Mouse (Mus musculus) E14TG2a.4 (cell line): ENCODE data around the gene Tmf1.

Experiments used
- H3K27me3 ChIP-seq: 2 replicates; pipeline ENCODE4 v1.6.1; 2014; ENCODE audit warnings: low read length, control low read depth; ENCODE audit not compliant: insufficient read depth
- H3K36me3 ChIP-seq: 2 replicates; pipeline ENCODE4 v1.6.1; 2014; ENCODE audit warnings: low read length, control low read depth; ENCODE audit not compliant: insufficient read depth
- H3K4me1 ChIP-seq: replicated peaks from 2 replicates; pipeline ENCODE4 v1.6.1; 2014; ENCODE audit warnings: low read depth, low read length, control low read depth
- H3K4me3 ChIP-seq: replicated peaks from 2 replicates; pipeline ENCODE4 v1.5.1; 2014; ENCODE audit warnings: mild to moderate bottlenecking, low read length
- H3K9me3 ChIP-seq: 2 replicates; pipeline ENCODE4 v1.6.1; 2014; ENCODE audit warnings: low read length, control low read depth
- CTCF ChIP-seq: conservative IDR thresholded peaks from 2 replicates; pipeline ENCODE4 v1.5.1; 2014; ENCODE audit warnings: low read length
- NANOG ChIP-seq: IDR thresholded peaks from 2 replicates; pipeline ENCODE4 v1.6.1; 2014; ENCODE audit warnings: borderline replicate concordance, low read length, mixed read lengths
- POU5F1 ChIP-seq: IDR thresholded peaks from 2 replicates; pipeline ENCODE4 v1.6.1; 2014; ENCODE audit warnings: low read length, borderline replicate concordance

Tmf1 gene

GRCm38 (mm10) chr6:97131808-97132207 lies 47.1 kb downstream of the Tmf1 start:
- TF ChIP-seq POU5F1 (no peak), NANOG (no peak), CTCF (no peak)
- no peaks in the 10 kb centered on the region for H3K4me1 ChIP-seq
- H3K27me3 ChIP-seq: no peaks in the 10 kb centered on the region
- H3K9me3 ChIP-seq: no peaks in the 10 kb centered on the region
- no peak overlapping the region for H3K4me3 ChIP-seq
- 0 out of 2 replicates have a peak, but pooled peaks cover 3% of the 10 kb centered on the region for H3K36me3 ChIP-seq

GRCm38 (mm10) chr6:97130979-97131378 lies 47.9 kb downstream of the Tmf1 start:
- H3K9me3 ChIP-seq: no peaks in the 10 kb centered on the region

DNA sequence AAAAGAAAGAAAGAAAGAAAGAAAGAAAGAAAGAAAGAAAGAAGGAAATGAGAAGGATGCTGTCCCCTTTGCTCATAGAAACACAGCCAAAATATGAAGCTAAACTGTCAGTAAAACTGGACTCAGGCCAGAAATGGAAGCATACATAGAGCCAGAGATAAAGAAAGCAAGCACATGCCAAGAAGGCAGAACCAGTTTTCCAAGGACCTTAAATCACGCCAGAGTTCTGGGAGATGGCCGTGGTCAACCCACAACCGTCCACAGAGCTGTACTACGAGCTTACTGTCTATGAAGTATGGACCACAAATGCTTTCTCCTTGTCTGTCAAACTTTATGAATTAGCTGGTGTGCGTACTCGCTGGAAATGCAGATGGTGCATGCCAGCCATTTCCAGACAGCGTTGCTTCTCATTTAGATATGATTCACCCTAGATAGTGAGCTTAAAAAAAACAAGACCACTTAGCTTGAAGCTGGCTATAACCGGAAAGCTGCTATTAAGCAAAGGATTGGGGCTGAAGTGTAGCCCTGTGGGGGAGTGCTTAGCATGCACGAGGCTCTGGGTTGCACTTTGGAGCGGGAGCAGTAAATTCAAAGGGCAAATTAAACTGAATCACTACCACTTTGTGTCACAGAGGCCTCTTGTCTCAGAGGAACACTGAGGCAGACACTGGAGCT lies 54.4 kb downstream of the Tmf1 start:
- no peaks in the 10 kb centered on the region for H3K9me3 ChIP-seq
- no peaks in the 10 kb centered on the region for H3K4me1 ChIP-seq
- TF ChIP-seq CTCF (no peak), POU5F1 (no peak), NANOG (no peak)
- H3K27me3 ChIP-seq: no peaks in the 10 kb centered on the region
- H3K4me3 ChIP-seq: no peak overlapping the region
- H3K36me3 ChIP-seq: no peaks in the 10 kb centered on the region

More at GRCm38 (mm10) chr6:97130979-97131378, 47.9 kb downstream of the Tmf1 start:
- no peak for TF ChIP-seq POU5F1
- TF ChIP-seq CTCF: peak; percentile 73
- TF ChIP-seq NANOG: no peak
- H3K36me3 ChIP-seq: 0 out of 2 replicates have a peak, but pooled peaks cover 3% of the 10 kb centered on the region
- H3K4me3 ChIP-seq: no peak overlapping the region
- H3K27me3 ChIP-seq: no peaks in the 10 kb centered on the region
- H3K4me1 ChIP-seq: no peaks in the 10 kb centered on the region

DNA sequence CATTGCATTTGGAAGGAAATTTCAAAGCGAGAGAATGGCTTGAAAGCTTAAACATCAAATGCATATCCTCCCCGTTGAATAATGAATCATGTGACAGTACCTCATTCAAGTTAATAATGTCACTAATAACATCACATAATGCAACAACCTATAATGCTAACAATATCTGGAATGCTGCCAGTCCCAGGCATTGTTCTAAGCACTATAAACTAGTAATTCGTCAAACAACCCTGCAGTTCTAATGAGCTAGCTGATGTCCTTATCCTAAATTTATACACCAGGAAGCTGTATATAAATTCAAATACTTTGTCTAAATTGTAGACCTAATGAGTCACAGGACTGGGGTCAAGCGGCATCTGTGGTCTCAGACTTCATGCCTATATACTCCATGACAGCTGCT lies 58.0 kb downstream of the Tmf1 start:
- Histone ChIP-seq H3K36me3 (peaks cover 6% of the 10 kb centered on the region), H3K27me3 (no peaks in the 10 kb centered on the region), H3K4me1 (no peaks in the 10 kb centered on the region), H3K4me3 (no peak overlapping the region), H3K9me3 (no peaks in the 10 kb centered on the region)
- TF ChIP-seq CTCF: no peak

GRCm38 (mm10) chr6:97118327-97118726 lies 60.6 kb downstream of the Tmf1 start:
- Histone ChIP-seq H3K27me3 (no peaks in the 10 kb centered on the region), H3K4me1 (peaks cover 4% of the 10 kb centered on the region; the same call in 1 of the 2 replicates), H3K9me3 (no peaks in the 10 kb centered on the region), H3K4me3 (no peak overlapping the region), H3K36me3 (peaks cover 6% of the 10 kb centered on the region)
- TF ChIP-seq CTCF (no peak), NANOG (no peak), POU5F1 (no peak)

DNA sequence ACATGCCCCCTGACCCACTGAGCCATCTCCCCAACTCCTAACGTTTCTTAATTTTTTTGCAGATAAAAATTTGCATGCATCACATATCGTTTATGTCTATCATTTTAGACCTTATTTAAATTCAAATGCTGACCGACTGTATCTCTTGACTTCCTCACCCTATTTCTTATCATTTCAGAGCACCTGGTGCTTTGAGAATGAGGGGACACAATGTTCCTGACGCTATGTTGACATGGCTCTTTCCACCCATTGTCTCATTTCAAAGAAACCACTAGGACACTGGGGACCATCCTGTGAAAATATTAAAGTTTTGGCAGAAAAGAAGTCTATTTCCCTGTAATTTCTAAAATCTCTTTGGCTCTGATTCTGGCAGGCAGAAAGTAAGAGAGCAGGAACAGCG lies 62.0 kb downstream of the Tmf1 start:
- Histone ChIP-seq H3K36me3 (peaks cover 6% of the 10 kb centered on the region), H3K9me3 (no peaks in the 10 kb centered on the region), H3K4me3 (no peak overlapping the region), H3K4me1 (peaks cover 5% of the 10 kb centered on the region; the same call in 1 of the 2 replicates), H3K27me3 (no peaks in the 10 kb centered on the region)
- TF ChIP-seq POU5F1 (no peak), CTCF (no peak), NANOG (no peak)

- TF ChIP-seq NANOG (no peak), POU5F1 (no peak), CTCF (peak; percentile 26)
- Histone ChIP-seq H3K27me3 (no peaks in the 10 kb centered on the region), H3K4me3 (no peak overlapping the region), H3K36me3 (peaks cover 8% of the 10 kb centered on the region), H3K4me1 (peaks cover 5% of the 10 kb centered on the region; the same call in 1 of the 2 replicates), H3K9me3 (no peaks in the 10 kb centered on the region)
These were observed 64.1 kb downstream of the Tmf1 start for GRCm38 (mm10) chr6:97114821-97115220.

DNA sequence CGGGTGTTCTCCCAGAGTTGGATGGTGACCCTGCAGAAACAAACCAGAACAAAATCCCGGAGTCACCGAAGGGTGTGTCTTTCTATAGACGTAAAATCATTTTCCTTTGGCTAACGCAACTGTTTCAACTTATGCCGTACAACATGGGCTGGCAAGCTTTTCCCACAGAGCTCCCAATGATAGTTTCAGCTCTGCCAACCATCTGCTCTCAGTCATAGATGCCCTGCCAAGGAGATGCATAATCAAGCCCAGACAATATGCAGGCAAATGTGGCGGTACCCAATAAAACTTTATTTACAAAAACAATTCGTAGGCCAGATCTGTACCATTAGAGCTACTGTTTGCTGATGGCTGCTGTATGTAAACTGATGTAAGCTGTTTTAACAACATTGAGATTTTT lies 66.7 kb downstream of the Tmf1 start:
- no peaks in the 10 kb centered on the region for H3K9me3 ChIP-seq
- H3K27me3 ChIP-seq: no peaks in the 10 kb centered on the region
- TF ChIP-seq NANOG: no peak
- no peak for TF ChIP-seq POU5F1
- TF ChIP-seq CTCF: no peak

GRCm38 (mm10) chr6:97106777-97107176 lies 72.1 kb downstream of the Tmf1 start:
- Histone ChIP-seq H3K36me3 (0 out of 2 replicates have a peak, but pooled peaks cover 2% of the 10 kb centered on the region), H3K27me3 (no peaks in the 10 kb centered on the region), H3K4me3 (no peak overlapping the region), H3K4me1 (peaks cover 49% of the 10 kb centered on the region), H3K9me3 (no peaks in the 10 kb centered on the region)
- no peak for TF ChIP-seq NANOG
- no peak for TF ChIP-seq POU5F1
- TF ChIP-seq CTCF: peak; percentile 81

More for the DNA sequence above, 66.7 kb downstream of the Tmf1 start:
- H3K4me1 ChIP-seq: peaks cover 8% of the 10 kb centered on the region
- H3K4me3 ChIP-seq: no peak overlapping the region
- H3K36me3 ChIP-seq: 0 out of 2 replicates have a peak, but pooled peaks cover 3% of the 10 kb centered on the region
